Mouse (Mus musculus) neural tube, embryonic 12.5 days (tissue): ENCODE measurements at regions not wholly inside any gene's neighbourhood (a gene's known extent, or its start where the extent isn't known, plus 50 kb on each side); places are given as distances from the start of the nearest gene placed in this dataset.

Source experiments
- ATAC-seq: fragments of 200-750 bp; cut with Nextera tagmentation; 2 replicates; pipeline ENCODE4 v1.8.0; 2017; ENCODE audit warnings: low read depth, mild to moderate bottlenecking, moderate TSS enrichment, moderate library complexity; ENCODE audit not compliant: low FRiP score
- H3K27ac ChIP-seq: fragments of 300-500 bp; sonication (generic); 2 replicates; pipeline ENCODE4 v1.5.1; 2016
- H3K27me3 ChIP-seq: fragments of 300-500 bp; sonication (generic); replicated peaks from 2 replicates; pipeline ENCODE4 v1.6.1; 2016; ENCODE audit warnings: mild to moderate bottlenecking
- H3K36me3 ChIP-seq: fragments of 300-500 bp; sonication (generic); 2 replicates; pipeline ENCODE4 v1.6.1; 2016; ENCODE audit warnings: mild to moderate bottlenecking
- H3K4me1 ChIP-seq: fragments of 300-500 bp; sonication (generic); 2 replicates; pipeline ENCODE4 v1.6.1; 2016
- H3K4me2 ChIP-seq: fragments of 300-500 bp; sonication (generic); replicated peaks from 2 replicates; pipeline ENCODE4 v1.6.1; 2016; ENCODE audit warnings: mild to moderate bottlenecking
- H3K4me3 ChIP-seq: fragments of 300-500 bp; sonication (generic); 2 replicates; pipeline ENCODE4 v1.5.1; 2016
- H3K9ac ChIP-seq: fragments of 300-500 bp; sonication (generic); 2 replicates; pipeline ENCODE4 v1.6.1; 2016; ENCODE audit warnings: mild to moderate bottlenecking
- H3K9me3 ChIP-seq: fragments of 300-500 bp; sonication (generic); 2 replicates; pipeline ENCODE4 v1.6.1; 2016; ENCODE audit warnings: mild to moderate bottlenecking
- WGBS: fragments of 180-500 bp; shearing (Covaris S2); methylation state at CpG from one replicate; pipeline ENCODE4 v1.1.7; 2016; 5-methylcytosine and 5-hydroxymethylcytosine counted together

DNA sequence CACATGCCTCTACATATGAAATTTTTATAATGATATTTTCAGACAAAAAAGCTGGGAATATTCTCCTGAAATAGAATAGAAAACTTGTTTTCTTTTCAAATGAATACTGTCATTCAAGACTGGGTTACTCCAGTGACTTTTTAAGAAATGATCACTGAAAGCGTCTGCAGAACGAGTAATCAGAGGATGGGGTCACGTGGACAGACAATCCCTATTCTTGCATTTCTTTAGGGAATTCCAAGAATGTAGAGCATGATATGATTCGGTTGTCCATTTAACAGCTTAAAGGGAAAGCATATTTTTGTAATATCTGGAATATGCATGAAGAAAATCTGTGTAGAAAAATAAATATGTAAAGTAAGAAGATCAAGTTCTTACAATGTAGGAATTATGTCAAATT is 65.6 kb downstream of the 4933402N22Rik start:
- 80% methylated on average over 4 of the region's 4 CpGs for WGBS
- H3K36me3 ChIP-seq = no peaks in the 10 kb centered on the region
- H3K9ac ChIP-seq = no peak overlapping the region
- H3K4me3 ChIP-seq = no peak overlapping the region
- no peaks in the 10 kb centered on the region for H3K27me3 ChIP-seq
- no peaks in the 10 kb centered on the region for H3K9me3 ChIP-seq
- H3K4me1 ChIP-seq = no peaks in the 10 kb centered on the region
- no peak overlapping the region for H3K27ac ChIP-seq
- ATAC-seq = no peak
- H3K4me2 ChIP-seq = no peak overlapping the region

DNA sequence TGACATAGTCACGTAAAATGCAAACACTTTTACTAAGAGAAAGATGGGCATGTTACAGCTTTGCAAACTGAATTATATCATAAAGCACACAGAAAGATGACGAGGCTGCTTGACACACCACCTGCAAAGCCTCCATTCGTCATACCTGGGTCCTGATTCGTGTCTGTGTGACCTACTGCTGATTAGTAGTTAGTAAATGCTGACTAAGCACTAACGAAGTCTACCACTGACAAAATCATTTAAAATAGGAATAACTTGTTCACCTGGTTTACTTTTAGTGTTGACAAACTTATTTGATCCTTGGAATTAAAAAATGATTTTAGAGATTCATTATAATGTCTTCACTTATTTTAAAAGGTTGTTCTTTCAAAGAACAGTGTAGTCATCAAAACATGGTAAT is 71.3 kb downstream of the 4933402N22Rik start:
- H3K27ac ChIP-seq = no peak overlapping the region
- WGBS = 87% methylated on average over 5 of the region's 5 CpGs
- H3K4me1 ChIP-seq = no peaks in the 10 kb centered on the region
- no peak overlapping the region for H3K4me3 ChIP-seq
- no peak overlapping the region for H3K4me2 ChIP-seq
- H3K27me3 ChIP-seq = no peaks in the 10 kb centered on the region
- no peaks in the 10 kb centered on the region for H3K36me3 ChIP-seq
- no peaks in the 10 kb centered on the region for H3K9me3 ChIP-seq
- no peak overlapping the region for H3K9ac ChIP-seq
- no peak for ATAC-seq

DNA sequence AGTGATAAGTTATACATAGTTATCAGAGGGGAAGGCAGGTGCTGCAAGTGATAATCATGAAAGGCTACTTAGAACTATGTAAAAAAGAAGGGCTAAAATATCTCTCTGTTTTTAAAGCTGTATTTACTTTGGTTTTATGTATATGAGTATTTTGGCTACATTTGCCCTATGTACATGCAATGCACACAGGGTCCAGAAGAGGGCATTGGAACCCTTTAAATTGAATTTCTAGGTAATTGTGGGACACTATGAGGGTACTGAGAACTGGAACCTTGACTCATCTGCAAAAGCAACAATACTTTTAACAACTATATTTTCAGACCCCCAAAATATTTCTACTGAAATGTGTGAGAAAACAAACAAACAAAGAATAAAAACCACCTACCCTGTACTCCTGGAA is 82.9 kb downstream of the 4933402N22Rik start:
- no peak overlapping the region for H3K4me2 ChIP-seq
- H3K9ac ChIP-seq = no peak overlapping the region
- no peaks in the 10 kb centered on the region for H3K4me1 ChIP-seq

DNA sequence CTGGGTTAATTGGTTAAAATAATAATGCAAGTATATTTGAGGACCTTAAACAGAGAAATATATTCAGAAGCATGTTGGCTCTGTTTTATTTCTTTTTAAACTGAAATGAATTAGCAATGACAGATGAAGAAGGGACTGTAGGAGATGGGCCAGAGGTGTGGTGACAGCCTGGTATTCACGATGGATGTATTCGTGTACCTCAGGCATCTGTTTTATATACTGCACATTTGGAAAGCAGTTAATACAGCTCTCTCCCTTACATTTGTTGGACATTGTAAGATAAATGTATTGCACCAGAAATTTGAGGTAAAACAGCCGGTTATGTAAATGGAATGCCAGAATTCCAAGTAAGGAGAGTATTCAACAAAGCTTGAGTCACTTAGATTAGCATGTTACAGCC is 88.6 kb downstream of the 4933402N22Rik start:
- no peak overlapping the region for H3K9ac ChIP-seq
- H3K4me1 ChIP-seq = no peaks in the 10 kb centered on the region
- no peaks in the 10 kb centered on the region for H3K36me3 ChIP-seq
- H3K9me3 ChIP-seq = no peaks in the 10 kb centered on the region
- no peak overlapping the region for H3K4me2 ChIP-seq
- WGBS = 91% methylated on average over 3 of the region's 3 CpGs
- no peak overlapping the region for H3K27ac ChIP-seq
- H3K4me3 ChIP-seq = no peak overlapping the region
- no peak for ATAC-seq
- no peaks in the 10 kb centered on the region for H3K27me3 ChIP-seq

More for the DNA sequence above, 82.9 kb downstream of the 4933402N22Rik start:
- no peak overlapping the region for H3K27ac ChIP-seq
- no peaks in the 10 kb centered on the region for H3K9me3 ChIP-seq
- no peak for ATAC-seq
- H3K36me3 ChIP-seq = no peaks in the 10 kb centered on the region
- no peaks in the 10 kb centered on the region for H3K27me3 ChIP-seq
- no peak overlapping the region for H3K4me3 ChIP-seq

DNA sequence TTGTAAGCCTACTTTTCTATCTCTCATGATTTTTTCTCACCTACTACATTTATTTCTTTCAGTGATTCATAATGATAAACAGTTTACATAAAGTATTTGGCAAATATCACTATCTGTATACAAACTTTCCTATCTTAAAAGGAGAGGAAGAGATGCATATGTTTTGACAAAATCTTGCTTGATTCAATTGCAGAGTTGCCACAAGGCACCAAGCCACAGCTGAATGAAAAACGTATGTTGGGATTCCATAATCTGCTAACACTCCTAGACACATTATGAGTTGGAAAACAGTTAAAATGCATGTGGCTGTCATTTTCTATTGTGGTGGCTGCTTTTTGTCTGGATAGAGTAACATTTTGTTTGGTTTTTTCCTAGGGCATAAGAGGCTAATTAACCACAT is 98.5 kb downstream of the 4933402N22Rik start:
- Histone ChIP-seq H3K4me3 (no peak overlapping the region), H3K9ac (no peak overlapping the region), H3K36me3 (no peaks in the 10 kb centered on the region), H3K27me3 (no peaks in the 10 kb centered on the region), H3K4me2 (no peak overlapping the region), H3K27ac (no peak overlapping the region), H3K9me3 (no peaks in the 10 kb centered on the region), H3K4me1 (no peaks in the 10 kb centered on the region)
- ATAC-seq = no peak
- WGBS = 79% methylated on average over 1 of the region's 1 CpGs

DNA sequence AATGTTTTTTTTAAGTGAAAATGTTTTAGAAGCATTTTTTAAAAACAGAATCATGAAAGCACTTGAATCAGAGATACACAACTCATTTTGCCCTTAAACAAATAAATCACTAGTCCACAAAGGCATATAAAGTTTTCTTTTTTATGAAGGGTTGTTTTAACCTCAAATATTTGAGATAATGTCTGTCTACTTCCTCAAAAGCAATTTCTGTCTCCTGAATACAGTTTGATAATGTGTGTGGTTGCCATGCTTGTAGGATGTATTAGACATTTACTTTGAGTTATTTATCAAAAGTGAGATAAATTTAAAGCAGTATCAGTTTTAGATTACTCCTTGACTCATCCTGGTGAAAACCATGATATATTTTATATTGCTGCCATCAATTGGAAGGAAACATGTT is 102.6 kb downstream of the 4933402N22Rik start:
- Histone ChIP-seq H3K4me3 (no peak overlapping the region), H3K27ac (no peak overlapping the region), H3K4me1 (no peaks in the 10 kb centered on the region), H3K4me2 (no peak overlapping the region), H3K9me3 (no peaks in the 10 kb centered on the region), H3K36me3 (no peaks in the 10 kb centered on the region), H3K27me3 (no peaks in the 10 kb centered on the region), H3K9ac (no peak overlapping the region)
- no peak for ATAC-seq

DNA sequence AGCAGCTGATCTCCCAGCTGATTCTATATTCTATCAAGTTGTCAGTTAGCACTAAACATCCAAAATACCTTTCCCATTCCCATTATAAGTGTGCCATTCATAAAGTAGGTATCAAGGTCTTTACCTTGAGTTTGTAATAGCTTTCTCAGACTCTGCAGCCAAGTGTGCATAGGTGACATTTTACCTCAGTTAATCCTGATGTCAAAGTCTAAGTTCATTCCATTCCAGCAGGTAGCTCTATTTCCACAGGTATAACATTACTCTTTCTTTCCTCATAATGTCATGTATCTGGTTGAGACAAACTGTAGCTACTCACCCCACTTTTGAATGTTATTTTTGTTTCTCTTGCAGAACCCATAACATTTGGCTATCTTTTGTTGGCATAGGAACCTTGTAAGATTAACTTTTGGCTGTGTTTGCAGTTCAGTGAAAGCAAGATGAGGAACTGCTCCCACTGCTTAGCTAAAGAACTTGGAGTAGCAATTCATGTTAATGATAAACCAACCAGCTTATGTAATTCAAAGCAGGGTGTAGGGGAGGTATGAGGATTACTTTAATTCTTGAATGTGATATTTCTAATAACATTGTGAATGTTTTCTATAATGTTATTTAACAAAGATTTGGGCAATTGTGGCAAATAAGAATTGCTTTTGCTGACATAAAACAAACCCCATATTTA is 107.0 kb downstream of the 4933402N22Rik start:
- no peak overlapping the region for H3K27ac ChIP-seq
- H3K4me2 ChIP-seq = no peak overlapping the region
- ATAC-seq = no peak

DNA sequence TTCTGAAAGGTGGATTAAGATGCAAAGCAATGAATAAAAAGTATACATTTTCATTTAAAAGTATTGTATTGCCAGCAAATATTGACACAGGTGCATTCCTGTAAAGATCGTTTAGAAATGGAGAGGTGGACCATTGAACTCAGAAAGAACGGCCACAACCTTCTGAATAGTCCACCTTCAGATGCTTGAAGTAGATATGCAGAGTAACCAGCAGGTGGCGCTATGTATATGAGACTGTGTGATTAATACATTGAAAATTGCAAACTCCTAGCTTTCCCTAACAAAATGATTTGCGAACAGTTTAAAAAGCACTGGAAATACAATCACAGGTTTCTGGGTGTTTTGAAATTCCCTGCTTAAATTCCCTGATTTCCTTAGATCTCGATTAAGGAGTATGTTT is 112.2 kb downstream of the 4933402N22Rik start:
- Histone ChIP-seq H3K27me3 (no peaks in the 10 kb centered on the region), H3K9ac (no peak overlapping the region), H3K36me3 (no peaks in the 10 kb centered on the region), H3K4me2 (no peak overlapping the region), H3K9me3 (no peaks in the 10 kb centered on the region), H3K4me1 (no peaks in the 10 kb centered on the region), H3K4me3 (no peak overlapping the region), H3K27ac (no peak overlapping the region)
- WGBS = 19% methylated on average over 5 of the region's 5 CpGs
- peak; percentile 70; the same call in 1 of the 2 replicates for ATAC-seq

More for the DNA sequence above, 107.0 kb downstream of the 4933402N22Rik start:
- H3K9ac ChIP-seq = no peak overlapping the region
- no peaks in the 10 kb centered on the region for H3K36me3 ChIP-seq
- H3K4me1 ChIP-seq = no peaks in the 10 kb centered on the region
- H3K9me3 ChIP-seq = no peaks in the 10 kb centered on the region
- no peaks in the 10 kb centered on the region for H3K27me3 ChIP-seq
- no peak overlapping the region for H3K4me3 ChIP-seq

DNA sequence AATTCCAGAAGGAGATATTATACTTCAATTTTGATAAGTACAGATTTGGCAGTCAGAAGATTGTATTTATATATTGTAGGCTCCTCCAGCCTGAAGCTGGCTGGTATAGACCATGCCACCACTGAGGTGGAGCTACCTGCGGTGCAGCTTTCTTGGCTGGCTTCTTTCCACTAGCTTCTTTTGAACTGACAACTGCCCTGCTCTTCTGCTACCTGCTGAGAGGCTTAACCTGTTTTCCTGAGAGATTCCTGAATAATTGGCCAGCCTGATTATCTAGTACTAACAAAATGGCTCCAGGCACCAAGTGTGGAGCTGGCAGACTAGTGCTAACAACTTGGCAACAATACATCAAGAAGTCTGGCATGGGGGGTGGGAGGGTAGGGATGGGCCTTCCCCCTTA is 132.0 kb downstream of the 4933402N22Rik start:
- H3K4me2 ChIP-seq = no peak overlapping the region
- no peaks in the 10 kb centered on the region for H3K4me1 ChIP-seq
- no peak for ATAC-seq
- H3K9ac ChIP-seq = no peak overlapping the region
- no peaks in the 10 kb centered on the region for H3K27me3 ChIP-seq
- no peak overlapping the region for H3K27ac ChIP-seq
- H3K9me3 ChIP-seq = no peaks in the 10 kb centered on the region
- H3K36me3 ChIP-seq = no peaks in the 10 kb centered on the region
- WGBS = 90% methylated on average over 1 of the region's 1 CpGs
- no peak overlapping the region for H3K4me3 ChIP-seq

DNA sequence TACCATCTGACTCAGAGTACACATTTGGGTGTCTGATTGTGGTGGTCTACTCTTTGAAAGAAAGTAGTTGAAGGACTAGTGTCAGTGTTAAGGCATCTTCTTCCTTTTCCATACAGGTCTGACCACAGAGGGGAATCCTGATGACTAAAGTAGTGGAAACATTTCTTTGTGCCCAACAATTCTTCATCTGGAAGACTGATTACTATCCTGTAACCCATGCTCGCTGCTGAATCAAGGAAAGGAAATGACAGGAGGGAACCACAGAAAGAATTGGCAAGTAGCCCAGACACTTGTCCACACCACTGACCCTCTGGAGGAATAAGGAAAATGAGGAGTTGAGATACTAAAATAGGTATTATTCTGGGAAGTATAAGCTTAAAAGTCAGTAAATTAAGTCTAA is 162.3 kb downstream of the 4933402N22Rik start:
- H3K36me3 ChIP-seq = no peaks in the 10 kb centered on the region
- no peak for ATAC-seq
- no peaks in the 10 kb centered on the region for H3K27me3 ChIP-seq
- no peaks in the 10 kb centered on the region for H3K9me3 ChIP-seq
- H3K9ac ChIP-seq = no peak overlapping the region
- H3K4me3 ChIP-seq = no peak overlapping the region
- no peak overlapping the region for H3K4me2 ChIP-seq
- no peaks in the 10 kb centered on the region for H3K4me1 ChIP-seq
- WGBS = 56% methylated on average over 1 of the region's 1 CpGs
- no peak overlapping the region for H3K27ac ChIP-seq

DNA sequence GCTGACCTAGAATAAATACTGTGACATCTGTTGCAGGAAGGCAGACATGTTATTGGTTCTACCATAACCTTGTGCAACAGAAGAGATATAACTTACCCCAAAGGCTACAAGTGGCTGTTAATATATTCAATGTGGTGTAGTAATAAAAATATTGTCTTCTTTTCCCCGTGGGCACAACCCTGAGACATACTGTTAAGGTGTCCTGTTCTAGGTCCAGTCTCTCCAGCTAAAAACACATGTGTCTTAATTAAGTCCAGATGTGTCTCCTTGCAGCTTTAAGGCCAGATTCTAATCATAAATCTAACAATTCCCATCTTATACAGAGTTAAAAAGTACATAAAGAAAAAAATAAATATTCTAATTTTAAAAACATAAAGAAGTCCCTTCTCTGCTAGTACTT is 175.8 kb downstream of the 4933402N22Rik start:
- H3K4me1 ChIP-seq = no peaks in the 10 kb centered on the region
- ATAC-seq = no peak
- H3K4me2 ChIP-seq = no peak overlapping the region
- WGBS = 80% methylated on average over 1 of the region's 1 CpGs
- H3K36me3 ChIP-seq = no peaks in the 10 kb centered on the region
- H3K27me3 ChIP-seq = no peaks in the 10 kb centered on the region
- no peaks in the 10 kb centered on the region for H3K9me3 ChIP-seq
- no peak overlapping the region for H3K4me3 ChIP-seq
- H3K27ac ChIP-seq = no peak overlapping the region
- no peak overlapping the region for H3K9ac ChIP-seq

DNA sequence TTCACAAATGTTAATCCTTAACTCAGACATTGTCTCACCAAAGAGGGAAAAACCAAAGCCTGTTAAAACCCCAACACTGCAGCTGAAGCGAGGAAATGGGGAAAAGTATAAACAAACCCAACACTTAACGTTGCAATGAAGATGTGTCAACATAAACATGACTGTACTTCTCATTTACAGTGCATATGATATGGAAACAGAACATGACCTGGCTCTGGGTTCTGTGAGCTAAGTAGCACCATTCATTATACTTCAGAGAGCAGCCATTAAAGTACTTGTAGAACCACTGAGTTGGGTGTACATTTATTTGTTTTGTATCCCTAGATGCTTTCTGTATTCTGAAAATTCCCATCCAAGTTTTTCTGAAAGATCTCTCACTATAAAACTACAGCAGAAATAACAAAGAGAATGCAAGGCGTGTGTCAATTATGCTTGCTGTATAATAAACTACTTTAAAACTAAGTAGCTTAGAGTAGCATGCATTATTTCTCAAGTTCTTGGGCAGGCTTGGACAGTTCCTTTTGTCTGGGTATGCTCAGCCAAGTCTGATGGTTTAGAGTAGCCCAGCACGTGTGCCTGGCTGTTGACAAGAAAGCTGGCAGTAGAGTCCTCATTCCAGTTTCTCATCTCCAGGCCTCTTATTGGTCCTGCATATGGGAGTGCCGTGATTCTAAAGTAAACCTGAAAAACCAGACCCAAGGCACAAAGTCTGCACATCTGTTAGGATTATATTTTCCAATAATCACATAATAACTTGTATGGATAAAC is 198.9 kb downstream of the 4933402N22Rik start:
- H3K27ac ChIP-seq = no peak overlapping the region
- no peaks in the 10 kb centered on the region for H3K36me3 ChIP-seq
- no peak overlapping the region for H3K9ac ChIP-seq
- H3K9me3 ChIP-seq = no peaks in the 10 kb centered on the region
- no peak overlapping the region for H3K4me3 ChIP-seq
- no peak overlapping the region for H3K4me2 ChIP-seq
- H3K27me3 ChIP-seq = no peaks in the 10 kb centered on the region
- 77% methylated on average over 5 of the region's 5 CpGs for whole genome bisulfite sequencing
- no peak for ATAC-seq
- H3K4me1 ChIP-seq = no peaks in the 10 kb centered on the region

DNA sequence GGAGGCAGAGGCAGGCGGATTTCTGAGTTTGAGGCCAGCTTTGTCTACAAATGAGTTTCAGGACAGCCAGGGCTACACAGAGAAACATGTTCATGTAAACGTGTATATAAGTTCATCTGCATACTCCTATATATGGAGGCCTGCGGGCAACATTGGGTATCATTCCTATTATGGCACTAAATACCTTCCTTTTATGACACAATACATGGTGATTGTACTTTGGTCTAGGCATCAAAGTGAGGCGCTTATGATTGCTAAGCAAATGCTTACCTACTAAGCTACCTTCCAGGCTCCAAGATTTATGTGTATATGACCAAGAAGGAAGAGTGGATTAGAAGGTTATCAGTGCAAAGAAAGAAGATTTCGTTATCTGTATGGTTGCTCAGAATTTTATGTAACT is 207.1 kb downstream of the 4933402N22Rik start:
- H3K4me1 ChIP-seq = no peaks in the 10 kb centered on the region
- H3K4me2 ChIP-seq = no peak overlapping the region
- no peaks in the 10 kb centered on the region for H3K27me3 ChIP-seq
- H3K4me3 ChIP-seq = no peak overlapping the region
- H3K9ac ChIP-seq = no peak overlapping the region
- no peaks in the 10 kb centered on the region for H3K36me3 ChIP-seq
- no peak overlapping the region for H3K27ac ChIP-seq
- no peaks in the 10 kb centered on the region for H3K9me3 ChIP-seq
- no peak for ATAC-seq
- WGBS = 90% methylated on average over 5 of the region's 5 CpGs
